Mouse (Mus musculus): ENCODE data around the gene Agl. TPM values are rescaled to one million over a fixed set of nuclear protein-coding genes. Genes with fewer than 3 reads are reported as not detected.

The Agl gene
- total RNA-seq (2023): 10 to 100 TPM; 20.9 to 21.4 TPM

GRCm38 (mm10) chr3:116807811-116808506 lies at the start of gene Agl:
Agl (minus strand) TSS chr3:116808166.

GRCm38 (mm10) chr3:116712436-116712881 lies 95.5 kb downstream of the Agl start, which contains the start of gene Slc35a3:
Slc35a3 (minus strand) TSS chr3:116712831.

Other genes starting within 250 kb of the Agl start
- not detected for gene Lrrc39, start 245.2 kb downstream of the Agl start, total RNA-seq (2023)
- 10 to 100 TPM in 1 of 2 experiments, 1 to 10 TPM in 1; 9.8 to 11.0 TPM for gene Sass6, start 213.2 kb downstream of the Agl start, total RNA-seq (2023)
- 10 to 100 TPM; 25.3 to 26.3 TPM for gene Trmt13, start 193.6 kb downstream of the Agl start, total RNA-seq (2023)
- gene Mfsd14a, start 145.5 kb downstream of the Agl start, total RNA-seq (2023): 10 to 100 TPM; 74.3 to 76.4 TPM
- gene Gm43191, start 126.9 kb downstream of the Agl start, total RNA-seq (2023): under 1 TPM in 1 of 2 experiments, not detected in 1; 0.92 TPM
- 10 to 100 TPM; 28.8 to 32.4 TPM for gene Slc35a3, start 95.3 kb downstream of the Agl start, total RNA-seq (2023)
- gene Frrs1, start 51.3 kb upstream of the Agl start, total RNA-seq (2023): 10 to 100 TPM; 36.7 to 40.9 TPM
- not detected for gene 4930455H04Rik, start 160.1 kb upstream of the Agl start, total RNA-seq (2023)
- gene Palmd, start 160.8 kb upstream of the Agl start, total RNA-seq (2023): under 1 TPM in 1 of 2 experiments, not detected in 1; 0.13 TPM

All from monocyte, adult 59 days (primary cell).